Mouse (Mus musculus) cerebellum, adult 2 months (tissue): ENCODE results near the gene Gnat2.

ENCODE experiments used
- CTCF ChIP-seq: fragments of 200-500 bp; IDR thresholded peaks from 2 replicates; pipeline ENCODE4 v1.5.1; 2011; ENCODE audit warnings: low read depth, mild to moderate bottlenecking, control low read depth, low read length, moderate library complexity, borderline replicate concordance; ENCODE audit not compliant: insufficient read depth
- POLR2A ChIP-seq: fragments of 200-500 bp; IDR thresholded peaks from 2 replicates; pipeline ENCODE4 v1.6.1; 2011; ENCODE audit warnings: low read length, control low read depth, borderline replicate concordance; ENCODE audit not compliant: insufficient read depth

DNA sequence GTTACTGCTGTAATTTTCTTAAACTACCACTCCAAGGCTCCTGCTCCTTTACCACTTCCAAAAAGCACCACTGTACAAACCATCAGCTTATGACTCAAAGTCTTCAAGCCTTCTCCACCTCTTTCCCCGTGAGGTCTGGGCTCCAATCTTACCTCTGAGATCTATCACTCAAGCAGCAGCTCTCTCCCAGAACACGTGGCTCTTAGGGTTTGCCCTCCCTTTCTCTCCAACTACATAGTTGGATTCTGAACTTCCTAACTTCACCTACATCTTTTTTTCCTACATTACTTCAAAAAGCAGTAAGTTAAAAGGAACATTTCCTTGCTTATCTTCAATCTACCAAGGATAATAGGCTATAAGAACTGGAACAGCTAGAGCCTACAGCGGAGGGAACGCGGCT lies 35.9 kb downstream of the Gnat2 start:
- TF ChIP-seq CTCF: no peak
- TF ChIP-seq POLR2A: no peak
